Mouse (Mus musculus): ENCODE results near the gene Ehd1. TPM values are rescaled to one million over a fixed set of nuclear protein-coding genes. Genes with fewer than 3 reads are reported as not detected.

Ehd1 gene
- polyA plus RNA-seq, 1 experiment from 2014 or later, result 68.4 TPM

GRCm38 (mm10) chr19:6299003-6299402 is 22.5 kb downstream of the Ehd1 start:
- H3K9me3 ChIP-seq (ENCODE audit: control insufficient read depth, low read length), result no peaks in the 10 kb centered on the region
- no peak overlapping the region for H3K27ac ChIP-seq (replicated peaks; ENCODE audit: low read depth, low read length)
- WGBS, result 68% methylated on average over 4 of the region's 4 CpGs
- H3K9ac ChIP-seq (ENCODE audit: low read depth, low read length), result no peak overlapping the region
- no peak overlapping the region for H3K4me3 ChIP-seq (ENCODE audit: low read depth, low read length)
- ATAC-seq (ENCODE audit: low read depth) (no peak), DNase-seq (ENCODE audit: low spot score) (no peak)
- peaks cover 59% of the 10 kb centered on the region for H3K36me3 ChIP-seq (ENCODE audit: control insufficient read depth, insufficient read depth, low read length)
- no peaks in the 10 kb centered on the region for H3K27me3 ChIP-seq (replicated peaks; ENCODE audit: control insufficient read depth, insufficient read depth, low read length)
- no peak overlapping the region for H3K4me2 ChIP-seq (ENCODE audit: low read depth, low read length)
- 0 out of 2 replicates have a peak, but pooled peaks cover 4% of the 10 kb centered on the region for H3K4me1 ChIP-seq (ENCODE audit: control insufficient read depth, insufficient read depth, low read length)

GRCm38 (mm10) chr19:6299450-6300267 is 23.1 kb downstream of the Ehd1 start:
- 0 out of 2 replicates have a peak, but pooled peaks cover 4% of the 10 kb centered on the region for H3K4me1 ChIP-seq (ENCODE audit: control insufficient read depth, insufficient read depth, low read length)
- H3K9ac ChIP-seq (ENCODE audit: low read depth, low read length), result no peak overlapping the region
- peak overlapping the region; percentile 44; the same call in 1 of the 2 replicates for H3K27ac ChIP-seq (replicated peaks; ENCODE audit: low read depth, low read length)
- no peak overlapping the region for H3K4me3 ChIP-seq (ENCODE audit: low read depth, low read length)
- H3K9me3 ChIP-seq (ENCODE audit: control insufficient read depth, low read length), result no peaks in the 10 kb centered on the region
- 92% methylated on average over 5 of the region's 7 CpGs for WGBS
- H3K36me3 ChIP-seq (ENCODE audit: control insufficient read depth, insufficient read depth, low read length), result peaks cover 53% of the 10 kb centered on the region
- DNase-seq (ENCODE audit: low spot score) (no peak), ATAC-seq (ENCODE audit: low read depth) (no peak)
- H3K27me3 ChIP-seq (replicated peaks; ENCODE audit: control insufficient read depth, insufficient read depth, low read length), result no peaks in the 10 kb centered on the region
- H3K4me2 ChIP-seq (ENCODE audit: low read depth, low read length), result no peak overlapping the region

- H3K27me3 ChIP-seq (replicated peaks; ENCODE audit: control insufficient read depth, insufficient read depth, low read length), result no peaks in the 10 kb centered on the region
- H3K27ac ChIP-seq (replicated peaks; ENCODE audit: low read depth, low read length), result no peak overlapping the region; the same call in 1 of the 2 replicates
- peaks cover 45% of the 10 kb centered on the region for H3K36me3 ChIP-seq (ENCODE audit: control insufficient read depth, insufficient read depth, low read length)
- H3K9me3 ChIP-seq (ENCODE audit: control insufficient read depth, low read length), result no peaks in the 10 kb centered on the region
- H3K4me1 ChIP-seq (ENCODE audit: control insufficient read depth, insufficient read depth, low read length), result 0 out of 2 replicates have a peak, but pooled peaks cover 4% of the 10 kb centered on the region
- H3K4me3 ChIP-seq (ENCODE audit: low read depth, low read length), result no peak overlapping the region
- DNase-seq (ENCODE audit: low spot score) (no peak), ATAC-seq (ENCODE audit: low read depth) (no peak)
- H3K4me2 ChIP-seq (ENCODE audit: low read depth, low read length), result no peak overlapping the region
- no peak overlapping the region for H3K9ac ChIP-seq (ENCODE audit: low read depth, low read length)
- 59% methylated on average over 7 of the region's 7 CpGs for WGBS
These were observed 23.9 kb downstream of the Ehd1 start for GRCm38 (mm10) chr19:6300402-6300841.

- no peaks in the 10 kb centered on the region for H3K9me3 ChIP-seq (ENCODE audit: control insufficient read depth, low read length)
- H3K4me1 ChIP-seq (ENCODE audit: control insufficient read depth, insufficient read depth, low read length), result 0 out of 2 replicates have a peak, but pooled peaks cover 4% of the 10 kb centered on the region
- no peak overlapping the region for H3K4me3 ChIP-seq (ENCODE audit: low read depth, low read length)
- H3K36me3 ChIP-seq (ENCODE audit: control insufficient read depth, insufficient read depth, low read length), result peaks cover 29% of the 10 kb centered on the region
- no peaks in the 10 kb centered on the region for H3K27me3 ChIP-seq (replicated peaks; ENCODE audit: control insufficient read depth, insufficient read depth, low read length)
- no peak overlapping the region for H3K4me2 ChIP-seq (ENCODE audit: low read depth, low read length)
- no peak for ATAC-seq (ENCODE audit: low read depth)
- peak overlapping the region; percentile 30; the same call in 1 of the 2 replicates for H3K27ac ChIP-seq (replicated peaks; ENCODE audit: low read depth, low read length)
- WGBS, result 89% methylated on average over 5 of the region's 5 CpGs
- no peak for DNase-seq (ENCODE audit: low spot score)
- no peak overlapping the region for H3K9ac ChIP-seq (ENCODE audit: low read depth, low read length)
These were observed 25.6 kb downstream of the Ehd1 start for GRCm38 (mm10) chr19:6302114-6302513.

- Histone ChIP-seq H3K4me2 (ENCODE audit: low read depth, low read length) (no peak overlapping the region), H3K9me3 (ENCODE audit: control insufficient read depth, low read length) (no peaks in the 10 kb centered on the region), H3K4me1 (ENCODE audit: control insufficient read depth, insufficient read depth, low read length) (0 out of 2 replicates have a peak, but pooled peaks cover 4% of the 10 kb centered on the region), H3K27ac (replicated peaks; ENCODE audit: low read depth, low read length) (peak overlapping the region; percentile 30; the same call in 1 of the 2 replicates), H3K4me3 (ENCODE audit: low read depth, low read length) (no peak overlapping the region), H3K9ac (ENCODE audit: low read depth, low read length) (no peak overlapping the region), H3K27me3 (replicated peaks; ENCODE audit: control insufficient read depth, insufficient read depth, low read length) (no peaks in the 10 kb centered on the region), H3K36me3 (ENCODE audit: control insufficient read depth, insufficient read depth, low read length) (peaks cover 25% of the 10 kb centered on the region)
- DNase-seq (ENCODE audit: low spot score) (peak; percentile 50), ATAC-seq (ENCODE audit: low read depth) (0 out of 2 replicates have a peak, but pooled peaks have one; percentile 10)
- WGBS, result 37% methylated on average over 4 of the region's 4 CpGs
These were observed 26.0 kb downstream of the Ehd1 start for GRCm38 (mm10) chr19:6302522-6302921.

- 79% methylated on average over 6 of the region's 6 CpGs for WGBS
- H3K9ac ChIP-seq (ENCODE audit: low read depth, low read length), result no peak overlapping the region
- H3K4me3 ChIP-seq (ENCODE audit: low read depth, low read length), result no peak overlapping the region
- H3K27ac ChIP-seq (replicated peaks; ENCODE audit: low read depth, low read length), result no peak overlapping the region
- H3K9me3 ChIP-seq (ENCODE audit: control insufficient read depth, low read length), result no peaks in the 10 kb centered on the region
- 0 out of 2 replicates have a peak, but pooled peaks cover 4% of the 10 kb centered on the region for H3K4me1 ChIP-seq (ENCODE audit: control insufficient read depth, insufficient read depth, low read length)
- H3K4me2 ChIP-seq (ENCODE audit: low read depth, low read length), result no peak overlapping the region
- DNase-seq (ENCODE audit: low spot score), result no peak
- no peak for ATAC-seq (ENCODE audit: low read depth)
- H3K36me3 ChIP-seq (ENCODE audit: control insufficient read depth, insufficient read depth, low read length), result peaks cover 12% of the 10 kb centered on the region
- no peaks in the 10 kb centered on the region for H3K27me3 ChIP-seq (replicated peaks; ENCODE audit: control insufficient read depth, insufficient read depth, low read length)
These were observed 27.3 kb downstream of the Ehd1 start for GRCm38 (mm10) chr19:6303831-6304230.

- Histone ChIP-seq H3K9ac (ENCODE audit: low read depth, low read length) (no peak overlapping the region), H3K4me3 (ENCODE audit: low read depth, low read length) (no peak overlapping the region), H3K36me3 (ENCODE audit: control insufficient read depth, insufficient read depth, low read length) (peaks cover 5% of the 10 kb centered on the region; the same call in 1 of the 2 replicates), H3K4me1 (ENCODE audit: control insufficient read depth, insufficient read depth, low read length) (0 out of 2 replicates have a peak, but pooled peaks cover 4% of the 10 kb centered on the region), H3K27ac (replicated peaks; ENCODE audit: low read depth, low read length) (0 out of 2 replicates have a peak overlapping the region, but pooled peaks have one; percentile 74), H3K4me2 (ENCODE audit: low read depth, low read length) (no peak overlapping the region), H3K9me3 (ENCODE audit: control insufficient read depth, low read length) (no peaks in the 10 kb centered on the region), H3K27me3 (replicated peaks; ENCODE audit: control insufficient read depth, insufficient read depth, low read length) (no peaks in the 10 kb centered on the region)
- peak; percentile 87 for DNase-seq (ENCODE audit: low spot score)
- ATAC-seq (ENCODE audit: low read depth), result peak; percentile 37
- WGBS, result 22% methylated on average over 5 of the region's 5 CpGs
These were observed 28.4 kb downstream of the Ehd1 start for GRCm38 (mm10) chr19:6304787-6305516.

- Histone ChIP-seq H3K36me3 (ENCODE audit: control insufficient read depth, insufficient read depth, low read length) (peaks cover 7% of the 10 kb centered on the region; the same call in 1 of the 2 replicates), H3K9me3 (ENCODE audit: control insufficient read depth, low read length) (no peaks in the 10 kb centered on the region), H3K27me3 (replicated peaks; ENCODE audit: control insufficient read depth, insufficient read depth, low read length) (no peaks in the 10 kb centered on the region), H3K4me1 (ENCODE audit: control insufficient read depth, insufficient read depth, low read length) (0 out of 2 replicates have a peak, but pooled peaks cover 4% of the 10 kb centered on the region), H3K4me2 (ENCODE audit: low read depth, low read length) (peak overlapping the region; percentile 57), H3K9ac (ENCODE audit: low read depth, low read length) (peak overlapping the region; percentile 74), H3K27ac (replicated peaks; ENCODE audit: low read depth, low read length) (peak overlapping the region; percentile 74), H3K4me3 (ENCODE audit: low read depth, low read length) (peak overlapping the region; percentile 58)
- DNase-seq (ENCODE audit: low spot score), result no peak
- no peak for ATAC-seq (ENCODE audit: low read depth)
- WGBS, result 55% methylated on average over 8 of the region's 8 CpGs
These were observed 29.1 kb downstream of the Ehd1 start for GRCm38 (mm10) chr19:6305517-6306115.
